Mouse (Mus musculus): ENCODE data around the gene Fam177a. TPM values are rescaled to one million over a fixed set of nuclear protein-coding genes. Genes with fewer than 3 reads are reported as not detected.
"Not testable (repeated sequence)": the region's sequence is repeated elsewhere in the genome, so short reads cannot be mapped to it uniquely, and the experiment has no call there.

Gene Fam177a
- polyA plus RNA-seq (2012) = 0.79 TPM in 2 replicates

GRCm38 (mm10) chr12:55124242-55124641, at the start of gene Fam177a:
Gene Fam177a (plus strand): TSS chr12:55124469.
- not testable (repeated sequence) for H3K4me3 ChIP-seq (replicated peaks); H3K36me3 ChIP-seq (ENCODE audit: control insufficient read depth); H3K4me1 ChIP-seq (ENCODE audit: control insufficient read depth); H3K9me3 ChIP-seq (ENCODE audit: control insufficient read depth, low read length); H3K27me3 ChIP-seq (ENCODE audit: control insufficient read depth)

- Histone ChIP-seq H3K4me1 (ENCODE audit: control insufficient read depth) (peaks cover 62% of the 10 kb centered on the region), H3K27me3 (ENCODE audit: control insufficient read depth) (no peaks in the 10 kb centered on the region), H3K9me3 (ENCODE audit: control insufficient read depth, low read length) (no peaks in the 10 kb centered on the region), H3K4me3 (replicated peaks) (no peak overlapping the region), H3K36me3 (ENCODE audit: control insufficient read depth) (peaks cover 28% of the 10 kb centered on the region)
- TF ChIP-seq GATA1 (IDR thresholded peaks at IDR 0.05; ENCODE audit: low read length) (no peak), TAL1 (IDR thresholded peaks at IDR 0.05; ENCODE audit: low read length) (no peak)
These were observed 49.0 kb upstream of the Fam177a start for GRCm38 (mm10) chr12:55075296-55075695.

GRCm38 (mm10) chr12:55078706-55079105, 45.6 kb upstream of the Fam177a start:
- H3K27me3 ChIP-seq (ENCODE audit: control insufficient read depth); H3K4me3 ChIP-seq (replicated peaks); H3K9me3 ChIP-seq (ENCODE audit: control insufficient read depth, low read length): not testable (repeated sequence)
- Histone ChIP-seq H3K36me3 (ENCODE audit: control insufficient read depth) (peaks cover 22% of the 10 kb centered on the region), H3K4me1 (ENCODE audit: control insufficient read depth) (peaks cover 44% of the 10 kb centered on the region)

DNA sequence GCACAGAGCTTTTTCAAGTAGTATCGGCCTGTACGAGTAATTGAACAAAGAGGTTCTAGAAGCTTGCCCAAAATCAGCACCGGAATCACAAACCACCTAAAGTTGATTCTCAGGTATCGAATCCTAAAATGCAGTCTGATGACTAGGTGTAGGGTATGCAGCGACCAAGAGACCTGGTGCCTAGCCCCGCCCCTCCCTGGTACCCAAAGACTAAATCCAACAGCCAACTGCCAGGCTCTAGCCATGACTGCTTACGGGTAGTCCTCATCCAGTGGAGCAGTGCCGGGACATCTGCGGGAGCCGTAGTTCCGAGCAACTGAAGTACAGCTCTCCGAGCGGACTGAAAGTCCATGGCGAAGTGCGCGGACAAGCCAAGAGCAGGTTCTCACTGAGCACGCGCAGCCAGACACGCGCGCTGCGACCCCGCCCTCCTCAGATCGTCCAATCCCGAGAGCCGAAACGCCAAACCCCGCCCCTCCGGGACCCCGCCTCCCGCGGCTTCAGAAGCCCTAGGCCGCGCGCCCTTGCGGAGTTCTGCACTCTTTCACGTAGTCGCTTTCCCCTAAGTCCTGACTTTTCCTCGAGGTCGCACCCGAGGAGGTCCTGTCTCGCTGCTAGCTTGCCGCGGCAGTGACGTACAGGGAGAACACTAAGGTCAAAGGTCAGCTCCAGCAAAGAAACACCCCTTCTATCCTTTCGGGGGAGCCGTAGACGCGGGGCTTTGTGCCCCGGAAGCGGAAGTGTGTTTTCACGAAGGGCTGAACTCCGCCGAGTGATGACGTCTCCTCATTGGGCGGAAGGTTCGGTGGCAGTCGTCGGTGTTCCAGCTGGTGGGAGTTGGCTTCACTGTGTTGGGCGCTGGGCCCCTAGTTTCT, 44.3 kb upstream of the Fam177a start, which contains the start of the genes 2700097O09Rik and Srp54a:
Gene 2700097O09Rik (minus strand): TSS at position 385 of the 875 bp plus-strand sequence.
Gene Srp54a (plus strand): TSS at position 537 of the 875 bp plus-strand sequence.
- H3K4me3 ChIP-seq (replicated peaks) = peak within 1 kb of the TSS; percentile 68
- not testable (repeated sequence) for H3K27me3 ChIP-seq (ENCODE audit: control insufficient read depth); H3K9me3 ChIP-seq (ENCODE audit: control insufficient read depth, low read length)
- peaks cover 34% of the 10 kb centered on the region for H3K4me1 ChIP-seq (ENCODE audit: control insufficient read depth)
- H3K36me3 ChIP-seq (ENCODE audit: control insufficient read depth) = peaks cover 22% of the 10 kb centered on the region

DNA sequence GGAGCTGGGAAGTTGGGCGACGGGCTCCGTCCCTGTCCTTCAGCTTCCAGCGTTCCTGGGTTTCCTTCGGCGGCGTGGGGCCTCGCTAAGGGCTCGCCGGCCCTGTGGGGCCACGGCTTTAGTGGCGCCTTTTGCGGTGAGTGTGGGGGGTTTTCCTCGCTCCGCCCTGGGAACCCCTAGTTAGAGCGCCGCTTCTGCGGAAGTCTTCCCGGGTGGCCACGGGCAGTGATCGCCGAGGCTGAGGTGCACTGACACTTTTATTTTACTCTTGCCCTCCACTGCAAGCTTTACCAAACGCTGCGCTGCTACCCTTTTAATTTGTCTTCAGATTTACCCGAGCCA, 43.7 kb upstream of the Fam177a start:
- Histone ChIP-seq H3K4me3 (replicated peaks) (peak overlapping the region; percentile 68), H3K4me1 (ENCODE audit: control insufficient read depth) (peaks cover 31% of the 10 kb centered on the region), H3K36me3 (ENCODE audit: control insufficient read depth) (peaks cover 18% of the 10 kb centered on the region)
- not testable (repeated sequence) for H3K9me3 ChIP-seq (ENCODE audit: control insufficient read depth, low read length); H3K27me3 ChIP-seq (ENCODE audit: control insufficient read depth)

- H3K27me3 ChIP-seq (ENCODE audit: control insufficient read depth); H3K36me3 ChIP-seq (ENCODE audit: control insufficient read depth); H3K4me3 ChIP-seq (replicated peaks); H3K4me1 ChIP-seq (ENCODE audit: control insufficient read depth); H3K9me3 ChIP-seq (ENCODE audit: control insufficient read depth, low read length): not testable (repeated sequence)
These were observed 32.1 kb upstream of the Fam177a start for GRCm38 (mm10) chr12:55092127-55092526.

DNA sequence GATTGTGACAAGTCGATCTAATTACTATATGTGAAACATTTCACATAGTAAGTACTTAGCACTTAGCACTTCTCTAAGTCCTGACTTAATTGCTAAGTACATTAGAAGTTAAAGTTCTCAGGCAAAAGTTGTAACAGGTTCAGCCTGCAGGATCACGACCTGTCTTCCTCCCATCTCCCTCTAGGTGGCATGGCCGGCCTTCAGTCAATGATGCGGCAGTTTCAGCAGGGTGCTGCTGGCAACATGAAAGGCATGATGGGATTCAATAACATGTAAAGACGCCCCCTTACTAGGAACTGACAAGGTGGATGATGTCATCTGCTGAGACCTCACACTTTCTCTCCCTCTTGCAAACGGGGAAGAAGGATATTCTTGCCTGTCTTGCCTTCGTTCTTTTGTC, 11.7 kb upstream of the Fam177a start:
- not testable (repeated sequence) for H3K36me3 ChIP-seq (ENCODE audit: control insufficient read depth); H3K4me3 ChIP-seq (replicated peaks); H3K27me3 ChIP-seq (ENCODE audit: control insufficient read depth); H3K4me1 ChIP-seq (ENCODE audit: control insufficient read depth); H3K9me3 ChIP-seq (ENCODE audit: control insufficient read depth, low read length)

- H3K9me3 ChIP-seq (ENCODE audit: control insufficient read depth, low read length); H3K36me3 ChIP-seq (ENCODE audit: control insufficient read depth); H3K4me1 ChIP-seq (ENCODE audit: control insufficient read depth); H3K27me3 ChIP-seq (ENCODE audit: control insufficient read depth); H3K4me3 ChIP-seq (replicated peaks): not testable (repeated sequence)
These were observed 462 bp downstream of the Fam177a start for GRCm38 (mm10) chr12:55124731-55125130.

DNA sequence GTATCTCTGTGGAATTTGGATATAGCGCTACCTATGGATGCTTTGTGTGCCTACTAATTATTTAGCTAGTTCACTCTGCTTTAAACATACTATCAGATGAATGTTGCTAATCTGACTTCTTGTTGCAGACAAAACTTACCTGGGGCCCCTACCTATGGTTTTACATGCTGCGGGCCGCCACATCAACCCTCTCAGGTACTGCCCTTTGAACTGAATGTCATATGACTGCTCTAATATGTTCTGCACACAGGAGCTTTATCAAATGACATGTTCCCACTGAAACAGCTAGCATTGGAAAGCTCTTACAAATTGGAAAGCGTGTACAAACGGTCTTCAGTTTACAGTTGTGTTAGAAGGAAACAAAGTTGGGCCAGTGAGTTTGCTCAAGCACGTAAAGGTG, 11.3 kb downstream of the Fam177a start:
- H3K4me3 ChIP-seq (replicated peaks); H3K36me3 ChIP-seq (ENCODE audit: control insufficient read depth); H3K4me1 ChIP-seq (ENCODE audit: control insufficient read depth); H3K27me3 ChIP-seq (ENCODE audit: control insufficient read depth); H3K9me3 ChIP-seq (ENCODE audit: control insufficient read depth, low read length): not testable (repeated sequence)

DNA sequence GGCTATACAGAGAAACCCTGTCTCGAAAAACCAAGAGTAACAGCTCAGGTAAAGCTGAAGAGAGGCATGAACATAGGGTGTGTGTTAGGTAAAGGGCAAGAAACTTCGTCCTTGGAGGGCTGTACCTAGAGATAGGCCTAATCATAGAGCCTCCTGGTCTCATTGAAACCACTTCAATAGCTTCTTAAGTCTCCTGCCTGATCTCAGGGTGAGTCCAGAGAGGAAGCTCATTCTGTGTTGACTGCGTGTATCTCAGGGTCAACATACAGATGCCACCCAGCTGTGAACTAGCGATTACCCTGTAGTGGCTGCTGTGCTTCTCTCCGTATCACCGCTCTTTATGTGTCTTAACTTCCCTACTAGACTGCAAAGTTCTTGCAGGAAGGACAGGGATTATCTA, 13.6 kb downstream of the Fam177a start:
- not testable (repeated sequence) for H3K36me3 ChIP-seq (ENCODE audit: control insufficient read depth); H3K4me1 ChIP-seq (ENCODE audit: control insufficient read depth); H3K4me3 ChIP-seq (replicated peaks); H3K9me3 ChIP-seq (ENCODE audit: control insufficient read depth, low read length); H3K27me3 ChIP-seq (ENCODE audit: control insufficient read depth)

DNA sequence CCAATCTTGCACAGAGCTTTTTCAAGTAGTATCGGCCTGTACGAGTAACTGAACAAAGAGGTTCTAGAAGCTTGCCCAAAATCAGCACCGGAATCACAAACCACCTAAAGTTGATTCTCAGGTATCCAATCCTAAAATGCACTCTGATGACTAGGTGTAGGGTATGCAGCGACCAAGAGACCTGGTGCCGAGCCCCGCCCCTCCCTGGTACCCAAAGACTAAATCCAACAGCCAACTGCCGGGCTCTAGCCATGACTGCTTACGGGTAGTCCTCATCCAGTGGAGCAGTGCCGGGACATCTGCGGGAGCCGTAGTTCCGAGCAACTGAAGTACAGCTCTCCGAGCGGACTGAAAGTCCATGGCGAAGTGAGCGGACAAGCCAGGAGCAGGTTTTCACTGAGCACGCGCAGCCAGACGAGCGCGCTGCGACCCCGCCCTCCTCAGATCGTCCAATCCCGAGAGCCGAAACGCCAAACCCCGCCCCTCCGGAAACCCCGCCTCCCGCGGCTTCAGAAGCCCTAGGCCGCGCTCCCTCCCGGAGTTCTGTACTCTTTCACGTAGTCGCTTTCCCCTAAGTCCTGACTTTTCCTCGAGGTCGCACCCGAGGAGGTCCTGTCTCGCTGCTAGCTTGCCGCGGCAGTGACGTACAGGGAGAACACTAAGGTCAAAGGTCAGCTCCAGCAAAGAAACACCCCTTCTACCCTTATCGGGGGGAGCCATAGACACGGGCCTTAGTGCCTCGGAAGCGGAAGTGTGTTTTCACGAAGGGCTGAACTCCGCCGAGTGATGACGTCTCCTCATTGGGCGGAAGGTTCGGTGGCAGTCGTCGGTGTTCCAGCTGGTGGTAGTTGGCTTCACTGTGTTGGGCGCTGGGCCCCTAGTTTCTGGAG, 30.5 kb downstream of the Fam177a start, which contains the start of gene Srp54b:
Gene Srp54b (plus strand): TSS at position 546 of the 890 bp plus-strand sequence.
- H3K4me1 ChIP-seq (ENCODE audit: control insufficient read depth); H3K36me3 ChIP-seq (ENCODE audit: control insufficient read depth); H3K4me3 ChIP-seq (replicated peaks); H3K27me3 ChIP-seq (ENCODE audit: control insufficient read depth); H3K9me3 ChIP-seq (ENCODE audit: control insufficient read depth, low read length): not testable (repeated sequence)

DNA sequence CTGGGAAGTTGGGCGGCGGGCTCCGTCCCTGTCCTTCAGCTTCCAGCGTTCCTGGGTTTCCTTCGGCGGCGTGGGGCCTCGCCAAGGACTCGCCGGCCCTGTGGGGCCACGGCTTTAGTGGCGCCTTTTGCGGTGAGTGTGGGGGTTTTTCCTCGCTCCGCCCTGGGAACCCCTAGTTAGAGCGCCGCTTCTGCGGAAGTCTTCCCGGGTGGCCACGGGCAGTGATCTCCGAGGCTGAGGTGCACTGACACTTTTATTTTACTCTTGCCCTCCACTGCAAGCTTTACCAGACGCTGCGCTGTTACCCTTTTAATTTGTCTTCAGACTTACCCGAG, 31.1 kb downstream of the Fam177a start:
- not testable (repeated sequence) for H3K4me3 ChIP-seq (replicated peaks); H3K9me3 ChIP-seq (ENCODE audit: control insufficient read depth, low read length); H3K27me3 ChIP-seq (ENCODE audit: control insufficient read depth); H3K4me1 ChIP-seq (ENCODE audit: control insufficient read depth); H3K36me3 ChIP-seq (ENCODE audit: control insufficient read depth)

DNA sequence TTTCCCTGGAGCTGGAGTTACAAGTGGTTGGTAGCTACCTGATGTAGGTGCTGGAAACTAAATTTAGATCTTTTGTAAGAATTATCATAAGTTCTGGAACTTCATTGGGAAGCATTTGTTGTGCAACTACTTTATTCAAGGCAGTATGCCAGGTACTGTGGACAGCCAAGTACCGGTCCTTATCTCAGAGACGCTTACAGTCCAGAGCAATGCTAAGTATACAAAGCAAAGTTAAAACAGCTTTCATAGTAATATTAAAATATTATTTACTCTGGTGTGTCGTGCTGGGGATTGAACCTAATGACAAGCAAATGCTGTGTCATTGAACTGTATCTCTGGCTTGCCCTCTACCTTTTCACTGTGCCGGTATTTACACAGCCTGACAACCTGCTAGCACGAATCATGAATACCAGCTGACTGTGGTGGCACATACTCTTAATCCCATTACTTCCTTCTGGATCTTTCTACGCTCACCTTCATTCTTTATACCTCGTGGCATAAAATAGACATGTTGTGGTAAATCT, 42.8 kb downstream of the Fam177a start:
- H3K27me3 ChIP-seq (ENCODE audit: control insufficient read depth); H3K4me3 ChIP-seq (replicated peaks); H3K9me3 ChIP-seq (ENCODE audit: control insufficient read depth, low read length); H3K36me3 ChIP-seq (ENCODE audit: control insufficient read depth); H3K4me1 ChIP-seq (ENCODE audit: control insufficient read depth): not testable (repeated sequence)

GRCm38 (mm10) chr12:55187686-55188085, 63.4 kb downstream of the Fam177a start:
- H3K4me3 ChIP-seq (replicated peaks); H3K4me1 ChIP-seq (ENCODE audit: control insufficient read depth); H3K36me3 ChIP-seq (ENCODE audit: control insufficient read depth); H3K27me3 ChIP-seq (ENCODE audit: control insufficient read depth); H3K9me3 ChIP-seq (ENCODE audit: control insufficient read depth, low read length): not testable (repeated sequence)
